In genomic region chr1:177703147-177703807, GRCm38 (mm10) we compare ENCODE assay signal across 9 mouse cellular contexts. TPM values are rescaled to one million over a fixed set of nuclear protein-coding genes. Genes with fewer than 3 reads are reported as not detected.
DNase-seq lines count a peak whose midpoint lies in the region; ATAC-seq lines count a peak whose summit lies in the region.
"Had no signal": no experiment of that assay in that cellular context is flagged by ENCODE, and none has a peak within 500 bp of the region (broad histone marks: within the 10 kb centered on the region; RNA-seq: fewer than 3 reads in every experiment).

No protein-coding gene starts in this region.

- WGBS in kidney, embryonic 15.5 days = 59% methylated on average over 6 of the region's 6 CpGs
- 51% methylated on average over 6 of the region's 6 CpGs for WGBS in heart, embryonic 14.5 days
- WGBS in midbrain, embryonic 15.5 days = 42% methylated on average over 6 of the region's 6 CpGs

- H3K4me1 ChIP-seq in kidney, embryonic 15.5 days = 0 out of 2 replicates have a peak, but pooled peaks cover 2% of the 10 kb centered on the region
- H3K4me1 ChIP-seq in heart, embryonic 14.5 days (ENCODE audit: control insufficient read depth in 2 of 2, insufficient read depth in 2 of 2, low read length in 2 of 2) = no peaks in the 10 kb centered on the region; a peak in 1 of 4 replicates
- peaks cover 8% of the 10 kb centered on the region for H3K4me1 ChIP-seq in midbrain, embryonic 15.5 days

- H3K27me3 ChIP-seq in kidney, embryonic 15.5 days = no peaks in the 10 kb centered on the region
- H3K27me3 ChIP-seq in heart, embryonic 14.5 days (ENCODE audit: control insufficient read depth, insufficient read depth, low read length) = no peaks in the 10 kb centered on the region
- H3K27me3 ChIP-seq in midbrain, embryonic 15.5 days (replicated peaks) = no peaks in the 10 kb centered on the region

- H3K27ac ChIP-seq in kidney, embryonic 15.5 days = no peak overlapping the region
- H3K27ac ChIP-seq in heart, embryonic 14.5 days (replicated peaks in 1 of 2; ENCODE audit: control insufficient read depth in 1 of 2, insufficient read depth in 1 of 2, low read depth in 2 of 2, low read length in 2 of 2) = no peak overlapping the region
- H3K27ac ChIP-seq in midbrain, embryonic 15.5 days = no peak overlapping the region

- peak overlapping the region; percentile 79 for H3K4me2 ChIP-seq in kidney, embryonic 15.5 days
- peak overlapping the region; percentile 99; the same call in 1 of the 2 replicates for H3K4me2 ChIP-seq in heart, embryonic 14.5 days (ENCODE audit: low read length)
- peak overlapping the region; percentile 82 for H3K4me2 ChIP-seq in midbrain, embryonic 15.5 days

- no peak for DNase-seq in kidney, adult 11 months
- DNase-seq in adipocyte (ENCODE audit: low spot score) = peak; percentile 44
- no peak for DNase-seq in spleen, adult 12 weeks (ENCODE audit: low spot score)
- DNase-seq in cerebellum, adult 9-10 months = no peak
- DNase-seq in layer of hippocampus, postnatal 25 days (ENCODE audit: extremely low spot score in 1 of 2, low spot score in 1 of 2) = no peak

- H3K4me3 ChIP-seq in kidney, embryonic 15.5 days (replicated peaks) = no peak overlapping the region; the same call in 1 of the 2 replicates
- no peak overlapping the region for H3K4me3 ChIP-seq in heart, embryonic 14.5 days (ENCODE audit: control insufficient read depth in 1 of 2, insufficient read depth in 1 of 2, low read depth in 1 of 2, low read length in 2 of 2)
- peak overlapping the region; percentile 37 for H3K4me3 ChIP-seq in midbrain, embryonic 15.5 days

- ATAC-seq in kidney, embryonic 15.5 days (replicated peaks; ENCODE audit: low FRiP score) = no peak
- no peak for ATAC-seq in heart, embryonic 14.5 days (ENCODE audit: insufficient number of reproducible peaks, insufficient read depth, low FRiP score, low read depth)
- ATAC-seq in midbrain, embryonic 15.5 days (replicated peaks) = peak; percentile 21; the same call in 1 of the 2 replicates

- H3K9me3 ChIP-seq in kidney, embryonic 15.5 days (replicated peaks) = no peaks in the 10 kb centered on the region
- H3K9me3 ChIP-seq in heart, embryonic 14.5 days (ENCODE audit: control insufficient read depth, low read length) = no peaks in the 10 kb centered on the region
- H3K9me3 ChIP-seq in midbrain, embryonic 15.5 days = no peaks in the 10 kb centered on the region

- H3K9ac ChIP-seq in kidney, embryonic 15.5 days = no peak overlapping the region
- no peak overlapping the region for H3K9ac ChIP-seq in heart, embryonic 14.5 days (ENCODE audit: low read length)
- no peak overlapping the region for H3K9ac ChIP-seq in midbrain, embryonic 15.5 days

- no peaks in the 10 kb centered on the region for H3K36me3 ChIP-seq in kidney, embryonic 15.5 days
- H3K36me3 ChIP-seq in heart, embryonic 14.5 days (ENCODE audit: control insufficient read depth, insufficient read depth, low read length) = no peaks in the 10 kb centered on the region
- no peaks in the 10 kb centered on the region for H3K36me3 ChIP-seq in midbrain, embryonic 15.5 days (replicated peaks)

RNA-seq across cellular contexts. Expression of gene 1700016C15Rik, which starts 26.3 kb away (rescaled TPM):
- polyA plus RNA-seq in kidney, embryonic 15.5 days (2015; fragmentation: Nextera tagmentation; extraction: Ambion mirVana) = 0.21 TPM in 1 of 2 replicates, not detected in the other
- polyA plus RNA-seq in heart, embryonic 14.5 days (2014; fragmentation: Nextera tagmentation; extraction: Ambion mirVana) = not detected in 2 replicates
- polyA plus RNA-seq in midbrain, embryonic 15.5 days (2015; fragmentation: Nextera tagmentation; extraction: Ambion mirVana) = not detected in 2 replicates
- total RNA-seq in layer of hippocampus, postnatal 25 days (2021) = not detected
- total RNA-seq: common myeloid progenitor, adult 5-6 weeks had no signal
